8 mouse cellular contexts compared by ENCODE assay signal in the genomic region with DNA sequence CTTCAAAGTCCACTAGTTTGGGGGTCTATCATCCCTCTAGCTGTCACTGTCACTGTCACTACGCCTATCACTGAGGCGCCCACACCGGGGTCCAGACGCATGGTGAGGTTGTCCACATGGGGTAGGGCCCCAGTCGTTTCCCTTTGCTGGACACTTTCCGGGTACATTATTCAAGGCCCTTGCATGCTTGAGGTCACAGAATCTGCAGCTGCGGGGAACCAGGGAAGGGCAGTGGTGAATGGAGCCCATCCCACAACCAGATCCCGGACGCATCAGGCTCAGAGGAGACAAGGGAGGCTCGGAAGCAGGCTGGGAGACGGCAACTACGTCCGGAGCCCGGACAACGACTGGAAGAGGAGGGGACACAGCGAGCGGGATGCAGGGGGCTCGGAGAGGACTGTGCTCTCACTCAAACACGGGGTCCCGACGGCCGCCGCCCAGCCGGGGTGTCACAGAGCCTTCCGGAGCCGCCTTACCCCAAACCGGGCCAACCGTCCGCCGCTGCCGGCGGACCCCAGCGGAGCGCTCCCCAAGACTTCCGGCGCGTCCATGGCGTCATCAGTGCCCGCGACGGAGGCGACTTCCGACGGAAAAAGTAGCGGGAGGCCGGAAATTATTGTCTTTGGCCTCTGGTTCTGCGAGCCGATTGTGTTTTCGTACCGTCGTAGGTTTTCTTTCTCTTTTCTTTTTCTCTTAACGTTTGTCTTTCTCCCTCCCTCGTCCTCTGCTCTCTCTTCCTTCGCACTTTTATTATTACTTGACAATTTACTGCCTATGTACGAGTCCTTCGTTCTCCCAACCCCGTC. TPM values are rescaled to one million over a fixed set of nuclear protein-coding genes. Genes with fewer than 3 reads are reported as not detected.
DNase-seq lines count a peak whose midpoint lies in the region; ATAC-seq lines count a peak whose summit lies in the region.

A gene (minus strand): TSS at position 567 of the 806 bp plus-strand sequence.

- H3K4me1 ChIP-seq in hindbrain, embryonic 14.5 days (replicated peaks; ENCODE audit: control insufficient read depth, insufficient read depth, low read length): peaks cover 20% of the 10 kb centered on the region

- H3K27me3 ChIP-seq in hindbrain, embryonic 14.5 days (ENCODE audit: control insufficient read depth, insufficient read depth, low read length): no peaks in the 10 kb centered on the region

- peak; percentile 88 for DNase-seq in R1 (ENCODE audit: low read depth, low spot score)
- peak; percentile 95 to 97 for DNase-seq in cerebellum, postnatal 25 days
- peak; percentile 80 to 86 for DNase-seq in frontal cortex, postnatal 25 days (ENCODE audit: low spot score in 2 of 2)
- DNase-seq in hindbrain, embryonic 14.5 days (ENCODE audit: low spot score): peak; percentile 98
- peak; percentile 91 to 92 for DNase-seq in layer of hippocampus, postnatal 36 days
- DNase-seq in lung, postnatal 36 days: peak; percentile 93
- DNase-seq in retina, postnatal 1 day: peak; percentile 95
- DNase-seq in urinary bladder, adult 18-20 months (ENCODE audit: low spot score in 2 of 2): peak; percentile 80 to 91

- H3K36me3 ChIP-seq in hindbrain, embryonic 14.5 days (replicated peaks; ENCODE audit: control insufficient read depth, insufficient read depth): peaks cover 32% of the 10 kb centered on the region

- peak; percentile 79 for ATAC-seq in hindbrain, embryonic 14.5 days (ENCODE audit: low FRiP score)

- H3K27ac ChIP-seq in hindbrain, embryonic 14.5 days: peak within 1 kb of the TSS; percentile 67

- peak within 1 kb of the TSS; percentile 97 for H3K4me3 ChIP-seq in hindbrain, embryonic 14.5 days (replicated peaks; ENCODE audit: low read length)

- peak within 1 kb of the TSS; percentile 96 for H3K9ac ChIP-seq in hindbrain, embryonic 14.5 days

- under 1% methylated on average over 57 of the region's 57 CpGs for WGBS in hindbrain, embryonic 14.5 days

- no peaks in the 10 kb centered on the region for H3K9me3 ChIP-seq in hindbrain, embryonic 14.5 days (ENCODE audit: control insufficient read depth, low read length)

- H3K4me2 ChIP-seq in hindbrain, embryonic 14.5 days (replicated peaks): peak within 1 kb of the TSS; percentile 97

RNA-seq across cellular contexts. Expression of the gene that starts here (rescaled TPM):
- 72.2 and 78.1 TPM in 2 replicates for polyA plus RNA-seq in hindbrain, embryonic 14.5 days (2014; fragmentation: Nextera tagmentation; extraction: Ambion mirVana)
- total RNA-seq in layer of hippocampus, postnatal 36 days (2021): 10 to 100 TPM; 49.0 to 49.2 TPM

Comparison
In these comparisons a context has a peak if more than half of its experiments do, and no peak if none do; other contexts are left out.
1. Peak in every context shown above with its lines: DNase-seq, ATAC-seq, H3K4me3 ChIP-seq and H3K27ac ChIP-seq.